Mouse (Mus musculus): ENCODE data around the gene Wfdc1.

- TF ChIP-seq CTCF (IDR thresholded peaks at IDR 0.05; ENCODE audit: low read depth) (no peak), EP300 (IDR thresholded peaks at IDR 0.05; ENCODE audit: low read depth) (no peak)
These were observed 33.3 kb upstream of the Wfdc1 start for GRCm38 (mm10) chr8:119632909-119633308.

All from liver, postnatal 0 days (tissue).